Mouse (Mus musculus) left cerebral cortex, postnatal 4 days (tissue): ENCODE data around the gene Cck. TPM values are rescaled to one million over a fixed set of nuclear protein-coding genes. Genes with fewer than 3 reads are reported as not detected.
A peak's percentile ranks its signal among the peaks of the same experiment; 100 is the strongest.

ENCODE experiments used
- DNase-seq: peaks from one replicate; pipeline ENCODE4 v3.0.0-alpha.2; 2022
- intact Hi-C: fragments of 180-260 bp; cut with DNase I; formaldehyde crosslinking; loops from one replicate; pipeline ENCODE4 v1.15.1; 2025
- total RNA-seq, 2 experiments: library from RNA; stranded (reverse); gene quantifications; 2 replicates each; pipeline ENCODE4 v1.2.3; 2021

Cck gene
- total RNA-seq: 100 to 1,000 TPM; 175 to 187 TPM

GRCm38 (mm10) chr9:121495529-121495928, at the start of gene Cck:
Gene Cck, minus strand, starts transcription at chr9:121495694.
- intact Hi-C loops: no loop called here
- no peak for DNase-seq

GRCm38 (mm10) chr9:121541530-121541929, 46.0 kb upstream of the Cck start:
- no peak for DNase-seq
- intact Hi-C loops: no loop called here

- intact Hi-C loops: no loop called here
- DNase-seq: no peak
Measured at GRCm38 (mm10) chr9:121532626-121533025, 37.1 kb upstream of the Cck start.

- DNase-seq: no peak
- intact Hi-C loops: no loop called here
Measured at GRCm38 (mm10) chr9:121528605-121529357, 33.3 kb upstream of the Cck start.

- intact Hi-C loops: no loop called here
- no peak for DNase-seq
Measured at GRCm38 (mm10) chr9:121526171-121526570, 30.7 kb upstream of the Cck start.

- DNase-seq: no peak
- intact Hi-C loops: no loop called here
Measured at GRCm38 (mm10) chr9:121520047-121520446, 24.6 kb upstream of the Cck start.

GRCm38 (mm10) chr9:121514462-121514861, 19.0 kb upstream of the Cck start:
- intact Hi-C loops: no loop called here

GRCm38 (mm10) chr9:121511911-121512310, 16.4 kb upstream of the Cck start:
- intact Hi-C loops: no loop called here
- no peak for DNase-seq

More at GRCm38 (mm10) chr9:121514462-121514861, 19.0 kb upstream of the Cck start:
- no peak for DNase-seq

GRCm38 (mm10) chr9:121506478-121507180, 11.1 kb upstream of the Cck start:
- no peak for DNase-seq
- intact Hi-C loops: no loop called here

GRCm38 (mm10) chr9:121505346-121505745, 9.9 kb upstream of the Cck start:
- intact Hi-C loops: no loop called here
- DNase-seq: no peak

GRCm38 (mm10) chr9:121496102-121496501, 608 bp upstream of the Cck start:
- intact Hi-C loops: no loop called here
- DNase-seq: no peak

- intact Hi-C loops: loop anchor here (5.0 kb wide), 1 partner anchor 108 kb away; no protein-coding TSS in a partner anchor
Measured at GRCm38 (mm10) chr9:121494006-121494767, 1.3 kb downstream of the Cck start.

GRCm38 (mm10) chr9:121491592-121492240, 3.8 kb downstream of the Cck start:
- DNase-seq: no peak
- intact Hi-C loops: loop anchor here (5.0 kb wide), 1 partner anchor 111 kb away; no protein-coding TSS in a partner anchor

More at GRCm38 (mm10) chr9:121494006-121494767, 1.3 kb downstream of the Cck start:
- DNase-seq: no peak

GRCm38 (mm10) chr9:121487216-121487615, 8.3 kb downstream of the Cck start:
- intact Hi-C loops: no loop called here
- DNase-seq: no peak

- intact Hi-C loops: loop anchor here (1.0 to 10.0 kb wide), 2 partner anchors 127 to 275 kb away; partner anchors contain the start of gene Zfp651
- DNase-seq: peak; percentile 70
Measured at GRCm38 (mm10) chr9:121479453-121479852, 16.0 kb downstream of the Cck start.

GRCm38 (mm10) chr9:121477305-121477911, 18.1 kb downstream of the Cck start:
- intact Hi-C loops: loop anchor here (10.0 kb wide), 1 partner anchor 277 kb away; the partner anchor contains the start of gene Zfp651
- DNase-seq: peak; percentile 85

- peak; percentile 70 for DNase-seq
Measured at GRCm38 (mm10) chr9:121475488-121476452, 19.7 kb downstream of the Cck start.

GRCm38 (mm10) chr9:121474771-121475170, 20.7 kb downstream of the Cck start:
- DNase-seq: no peak
- intact Hi-C loops: loop anchor here (10.0 kb wide), 1 partner anchor 280 kb away; the partner anchor contains the start of gene Zfp651

More at GRCm38 (mm10) chr9:121475488-121476452, 19.7 kb downstream of the Cck start:
- intact Hi-C loops: loop anchor here (10.0 kb wide), 1 partner anchor 279 kb away; the partner anchor contains the start of gene Zfp651
